Mouse (Mus musculus): ENCODE data around the gene Ncor2.

Gene Ncor2

GRCm38 (mm10) chr5:125014497-125014896 lies 164.5 kb downstream of the Ncor2 start:
- DNase-seq: no peak

GRCm38 (mm10) chr5:125011628-125012027 lies 167.4 kb downstream of the Ncor2 start:
- DNase-seq: no peak

GRCm38 (mm10) chr5:125011166-125011565 lies 167.9 kb downstream of the Ncor2 start:
- no peak for DNase-seq

- DNase-seq: no peak
Observed at GRCm38 (mm10) chr5:125006896-125007295, 172.1 kb downstream of the Ncor2 start.

- DNase-seq: no peak
Observed at GRCm38 (mm10) chr5:125005871-125006652, 173.0 kb downstream of the Ncor2 start.

GRCm38 (mm10) chr5:125003873-125004255 lies 175.2 kb downstream of the Ncor2 start:
- DNase-seq: no peak

- DNase-seq: no peak
Observed at GRCm38 (mm10) chr5:125002969-125003872, 175.8 kb downstream of the Ncor2 start, which contains the start of gene Rflna. Gene Rflna, plus strand, starts transcription at chr5:125003221.

GRCm38 (mm10) chr5:125000756-125001250 lies 178.2 kb downstream of the Ncor2 start:
- DNase-seq: no peak

GRCm38 (mm10) chr5:124997913-124998312 lies 181.1 kb downstream of the Ncor2 start:
- DNase-seq: no peak

GRCm38 (mm10) chr5:124996816-124997215 lies 182.2 kb downstream of the Ncor2 start:
- peak; percentile 81 for DNase-seq

- no peak for DNase-seq
Observed at GRCm38 (mm10) chr5:124992891-124993290, 186.1 kb downstream of the Ncor2 start.

GRCm38 (mm10) chr5:124992323-124992722 lies 186.7 kb downstream of the Ncor2 start:
- no peak for DNase-seq

GRCm38 (mm10) chr5:124989724-124990123 lies 189.3 kb downstream of the Ncor2 start:
- DNase-seq: no peak

- DNase-seq: no peak
Observed at GRCm38 (mm10) chr5:124986656-124987055, 192.4 kb downstream of the Ncor2 start.

- no peak for DNase-seq
Observed at GRCm38 (mm10) chr5:124986222-124986621, 192.8 kb downstream of the Ncor2 start.

GRCm38 (mm10) chr5:124969790-124970189 lies 209.2 kb downstream of the Ncor2 start:
- no peak for DNase-seq
